ENCODE assay signal across 8 mouse cellular contexts in genomic region chr11:54144886-54145285, GRCm38 (mm10). TPM values are rescaled to one million over a fixed set of nuclear protein-coding genes. Genes with fewer than 3 reads are reported as not detected.
A peak's percentile ranks its signal among the peaks of the same experiment; 100 is the strongest.
DNase-seq lines count a peak whose midpoint lies in the region; ATAC-seq and TF ChIP-seq lines count a peak whose summit lies in the region.

No protein-coding gene starts in this region.

- H3K27ac ChIP-seq in bone marrow macrophage, adult 2 months (ENCODE audit: insufficient read depth, low read depth, low read length) = no peak overlapping the region

- peaks cover 11% of the 10 kb centered on the region for H3K4me1 ChIP-seq in bone marrow macrophage, adult 2 months (ENCODE audit: control insufficient read depth, insufficient read depth, low read length)

- TF ChIP-seq CTCF in bone marrow macrophage, adult 2 months (IDR thresholded peaks at IDR 0.05; ENCODE audit: low read depth, low read length) = peak; percentile 78

- DNase-seq in 416B (ENCODE audit: low read depth) = peak; percentile 75
- peak; percentile 78 for DNase-seq in CD4-positive helper T cell, adult 2 months (ENCODE audit: low read depth, low spot score)
- peak; percentile 73 for DNase-seq in forelimb bud, embryonic 11.5 days (ENCODE audit: low read depth, low spot score)
- peak; percentile 85 for DNase-seq in kidney, postnatal 10 days
- DNase-seq in lung, adult 18-20 months = peak; percentile 72 to 74
- DNase-seq in right cerebral cortex, postnatal 25 days = peak; percentile 52

- TF ChIP-seq POLR2A in bone marrow macrophage, adult 2 months (IDR thresholded peaks at IDR 0.05; ENCODE audit: borderline replicate concordance, low read depth, low read length) = no peak

- ATAC-seq in inflammation-experienced regulatory T-cells, adult 6 months = no peak

- H3K4me3 ChIP-seq in bone marrow macrophage, adult 2 months (ENCODE audit: insufficient read depth, low read length) = no peak overlapping the region

RNA-seq across cellular contexts. Expression of gene P4ha2, which starts 45.0 kb away (rescaled TPM):
- polyA plus RNA-seq in bone marrow macrophage, adult 2 months (2012; ENCODE audit: insufficient read depth, insufficient read length, missing spikeins) = 2.9 and 4.3 TPM in 2 replicates
- polyA plus RNA-seq in inflammation-experienced regulatory T-cells, adult 6 months (2017; shearing (Covaris generic)) = not detected
